Mouse (Mus musculus) myocyte (in vitro differentiated cells): Measurements from ENCODE around the gene R3hdm4.

Source experiments
- CEBPB ChIP-seq: IDR thresholded peaks from 2 replicates; pipeline ENCODE4 v1.6.1; 2011; ENCODE audit warnings: mild to moderate bottlenecking, moderate library complexity; ENCODE audit not compliant: poor library complexity, insufficient read depth, severe bottlenecking
- E2F4 ChIP-seq: IDR thresholded peaks from one replicate; pipeline ENCODE4 v1.6.1; 2011; ENCODE audit warnings: mild to moderate bottlenecking, control low read depth, moderate library complexity; ENCODE audit not compliant: insufficient read depth
- MYOG ChIP-seq, 3 experiments: IDR thresholded peaks; one replicate each; pipeline ENCODE4 v1.6.1; 2011; ENCODE audit warnings: control low read depth in 2 of 3, low read depth in 2 of 3, mild to moderate bottlenecking in 2 of 3; ENCODE audit not compliant: insufficient read length in 2 of 3, control insufficient read depth in 1 of 3, insufficient read depth in 1 of 3
- POLR2A ChIP-seq: IDR thresholded peaks from one replicate; pipeline ENCODE4 v1.6.1; 2011; ENCODE audit warnings: low read depth, mild to moderate bottlenecking, control low read depth, moderate library complexity; ENCODE audit not compliant: insufficient read length
- POLR2AphosphoS2 ChIP-seq: IDR thresholded peaks from one replicate; pipeline ENCODE4 v1.6.1; 2011; ENCODE audit warnings: low read depth, control low read depth; ENCODE audit not compliant: insufficient read length
- REST ChIP-seq: IDR thresholded peaks from one replicate; pipeline ENCODE4 v1.6.1; 2011; ENCODE audit warnings: mild to moderate bottlenecking, control low read depth, moderate library complexity; ENCODE audit not compliant: insufficient read depth, insufficient read length
- SRF ChIP-seq: IDR thresholded peaks from one replicate; pipeline ENCODE4 v1.6.1; 2011; ENCODE audit warnings: low read depth; ENCODE audit not compliant: control insufficient read depth, insufficient read length
- TCF12 ChIP-seq: IDR thresholded peaks from one replicate; pipeline ENCODE4 v1.6.1; 2011; ENCODE audit warnings: mild to moderate bottlenecking, control low read depth; ENCODE audit not compliant: poor library complexity, insufficient read depth, severe bottlenecking
- USF1 ChIP-seq: IDR thresholded peaks from one replicate; pipeline ENCODE4 v1.6.1; 2011; ENCODE audit warnings: low read depth, mild to moderate bottlenecking, control low read depth, moderate library complexity

DNA sequence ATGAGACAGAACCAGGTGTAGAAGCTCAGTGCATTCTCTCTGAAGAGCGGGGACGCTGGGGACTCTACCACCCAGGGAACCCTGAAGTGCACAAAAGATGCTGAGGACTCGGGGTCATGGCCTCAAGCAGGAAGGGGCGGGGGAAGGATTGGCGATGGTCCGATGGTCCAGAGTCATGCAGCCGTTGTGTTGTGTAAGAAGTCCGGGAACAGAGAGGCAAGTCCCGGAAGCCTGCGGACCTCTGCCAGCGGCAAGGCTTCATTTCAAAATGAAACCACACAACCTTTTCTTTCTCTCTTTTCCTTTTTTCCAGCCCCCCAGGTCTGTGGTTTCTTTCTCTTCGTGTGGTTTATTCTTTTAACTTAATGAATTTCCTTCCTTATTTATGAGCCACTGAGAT is 43.3 kb downstream of the R3hdm4 start:
- TF ChIP-seq USF1 = no peak
- no peak for TF ChIP-seq E2F4
- TF ChIP-seq MYOG (IDR thresholded peaks at IDR 0.05; ENCODE audit: control insufficient read depth in 1 of 3, insufficient read depth in 1 of 3, insufficient read length in 2 of 3, low read depth in 2 of 3) = no peak
- no peak for TF ChIP-seq REST
- no peak for TF ChIP-seq POLR2AphosphoS2
- no peak for TF ChIP-seq POLR2A
- no peak for TF ChIP-seq TCF12
- no peak for TF ChIP-seq CEBPB
- TF ChIP-seq SRF = no peak
